Mouse (Mus musculus) heart, embryonic 10.5 days (tissue): ENCODE measurements around the gene Snap23. TPM values are rescaled to one million over a fixed set of nuclear protein-coding genes. Genes with fewer than 3 reads are reported as not detected.
"Not testable (repeated sequence)": the region's sequence is repeated elsewhere in the genome, so short reads cannot be mapped to it uniquely, and the experiment has no call there.

Source experiments
- DNase-seq: peaks from one replicate; pipeline ENCODE4 v3.0.0-alpha.2; 2017; ENCODE audit warnings: low spot score
- H3K27ac ChIP-seq: fragments of 300-500 bp; sonication (generic); 2 replicates; pipeline ENCODE4 v1.5.1; 2016; ENCODE audit warnings: mild to moderate bottlenecking
- H3K27me3 ChIP-seq: fragments of 300-500 bp; sonication (generic); 2 replicates; pipeline ENCODE4 v1.6.1; 2016; ENCODE audit warnings: mild to moderate bottlenecking; ENCODE audit not compliant: poor library complexity, insufficient read depth, severe bottlenecking
- H3K36me3 ChIP-seq: fragments of 300-500 bp; sonication (generic); 2 replicates; pipeline ENCODE4 v1.6.1; 2016; ENCODE audit warnings: mild to moderate bottlenecking, moderate library complexity
- H3K4me1 ChIP-seq: fragments of 300-500 bp; sonication (generic); 2 replicates; pipeline ENCODE4 v1.6.1; 2016; ENCODE audit warnings: mild to moderate bottlenecking
- H3K4me3 ChIP-seq: fragments of 300-500 bp; sonication (generic); 2 replicates; pipeline ENCODE4 v1.5.1; 2016; ENCODE audit warnings: mild to moderate bottlenecking, moderate library complexity
- H3K9me3 ChIP-seq: fragments of 300-500 bp; sonication (generic); 2 replicates; pipeline ENCODE4 v1.6.1; 2016; ENCODE audit warnings: mild to moderate bottlenecking, moderate library complexity
- WGBS: fragments of 180-500 bp; shearing (Covaris S2); methylation state at CpG from one replicate; pipeline ENCODE4 v1.1.7; 2016; 5-methylcytosine and 5-hydroxymethylcytosine counted together
- polyA plus RNA-seq: library from polyadenylated mRNA; unstranded; fragments of >200 nt; fragmentation: Nextera tagmentation; extraction: Ambion mirVana; gene quantifications from 2 replicates; pipeline ENCODE4 v1.2.1, GENCODE M21; 2016

Gene Snap23
- polyA plus RNA-seq, 1 experiment from 2014 or later: 66.3 TPM

DNA sequence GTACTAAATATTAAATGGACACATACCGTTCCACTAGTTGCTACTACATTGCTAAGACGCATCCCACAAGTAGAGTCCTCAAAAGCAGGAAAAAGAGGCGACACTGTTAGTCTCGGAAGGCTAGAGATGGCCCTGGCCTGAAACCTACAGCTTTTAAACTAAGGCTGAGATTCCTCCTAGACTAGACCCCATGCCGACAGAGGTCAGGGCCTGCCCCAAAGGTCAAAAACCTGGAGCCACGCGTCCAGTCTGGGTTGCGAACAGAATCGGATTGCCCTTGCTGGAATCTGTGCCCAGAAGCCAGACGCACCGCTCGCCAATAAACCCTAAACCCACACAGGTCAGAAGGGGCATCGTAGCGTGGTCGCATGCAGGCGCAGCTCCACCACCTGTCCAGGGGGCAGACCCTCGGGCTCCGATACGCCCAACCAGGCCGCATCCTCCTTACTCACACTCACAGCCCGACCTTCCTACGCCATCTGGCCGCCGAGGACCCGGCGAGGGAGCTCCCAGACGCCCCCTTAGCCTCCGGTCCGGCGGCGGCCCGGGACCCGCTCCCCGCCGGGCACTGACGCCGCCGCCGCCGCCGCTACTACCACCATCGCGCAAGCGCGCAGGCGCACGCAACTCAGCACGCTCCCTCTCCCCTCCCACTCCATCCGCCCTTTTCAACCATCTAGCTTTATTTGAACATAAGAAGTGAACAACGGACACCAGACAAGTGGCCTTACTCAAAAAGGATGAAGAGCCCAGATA lies 4.1 kb upstream of the Snap23 start, which contains the start of gene Zfp106:
TSS of gene Zfp106 (minus strand) at position 609 of the 756 bp plus-strand sequence.
- Histone ChIP-seq H3K9me3 (no peaks in the 10 kb centered on the region), H3K27ac (peak within 1 kb of the TSS; percentile 98), H3K27me3 (no peaks in the 10 kb centered on the region), H3K4me3 (peak within 1 kb of the TSS; percentile 95), H3K4me1 (peaks cover 2% of the 10 kb centered on the region; the same call in 1 of the 2 replicates), H3K36me3 (peaks cover 6% of the 10 kb centered on the region)
- peak; percentile 93 for DNase-seq
- WGBS: under 1% methylated on average over 50 of the region's 50 CpGs

DNA sequence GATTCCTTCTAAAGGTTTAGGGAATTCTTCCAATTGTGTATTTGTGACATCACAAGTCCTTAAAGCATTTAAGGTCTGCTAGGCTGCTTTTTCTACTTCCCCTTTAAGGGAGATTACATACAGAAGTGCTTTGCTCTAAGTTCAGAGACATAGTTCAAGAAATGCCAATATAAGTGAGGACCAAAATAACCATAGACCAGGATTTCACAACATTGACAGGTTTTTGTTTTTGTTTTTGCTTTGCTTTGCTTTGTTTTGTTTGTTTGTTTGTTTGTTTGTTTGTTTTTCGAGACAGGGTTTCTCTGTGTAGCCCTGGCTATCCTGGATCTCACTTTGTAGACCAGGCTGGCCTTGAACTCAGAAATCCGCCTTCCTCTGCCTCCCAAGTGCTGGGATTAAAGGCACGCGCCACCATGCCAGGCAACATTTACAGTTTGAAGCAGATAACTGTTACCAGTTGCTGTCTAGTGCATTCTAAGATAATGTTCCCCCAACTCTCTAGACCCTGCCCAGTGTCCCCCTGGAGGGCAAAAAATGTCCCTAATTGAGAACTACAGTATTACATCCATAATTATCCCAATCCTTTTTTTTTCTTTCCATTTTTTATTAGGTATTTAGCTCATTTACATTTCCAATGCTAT lies 2.8 kb upstream of the Snap23 start:
- H3K27ac ChIP-seq, DNase-seq, H3K27me3 ChIP-seq, H3K9me3 ChIP-seq, H3K4me3 ChIP-seq, H3K36me3 ChIP-seq: not testable (repeated sequence)
- 93% methylated on average over 4 of the region's 4 CpGs for WGBS
- peaks cover 12% of the 10 kb centered on the region; the same call in 1 of the 2 replicates for H3K4me1 ChIP-seq

DNA sequence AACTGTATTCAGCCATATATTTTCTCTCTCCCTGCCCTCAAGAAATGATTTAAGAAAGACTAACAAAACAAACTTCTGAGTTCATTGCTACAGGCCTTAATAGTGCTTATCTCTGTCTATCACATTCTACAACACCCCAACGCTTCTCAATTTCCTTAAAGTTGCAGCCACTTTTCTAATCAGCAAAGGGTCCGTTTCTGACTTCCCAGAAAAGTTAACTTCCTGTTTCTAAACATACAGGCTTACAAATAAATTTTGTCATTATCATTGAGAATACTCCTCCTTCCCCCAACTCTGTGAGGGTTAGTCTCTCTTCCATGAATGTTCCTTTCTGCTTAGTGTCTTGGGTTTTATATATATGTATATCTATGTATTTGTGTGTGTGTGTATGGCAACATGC lies 2.1 kb upstream of the Snap23 start:
- Histone ChIP-seq H3K27me3 (no peaks in the 10 kb centered on the region), H3K4me1 (peaks cover 12% of the 10 kb centered on the region; the same call in 1 of the 2 replicates), H3K4me3 (no peak overlapping the region), H3K9me3 (no peaks in the 10 kb centered on the region), H3K27ac (no peak overlapping the region), H3K36me3 (peaks cover 4% of the 10 kb centered on the region)
- 62% methylated on average over 2 of the region's 2 CpGs for WGBS
- no peak for DNase-seq

DNA sequence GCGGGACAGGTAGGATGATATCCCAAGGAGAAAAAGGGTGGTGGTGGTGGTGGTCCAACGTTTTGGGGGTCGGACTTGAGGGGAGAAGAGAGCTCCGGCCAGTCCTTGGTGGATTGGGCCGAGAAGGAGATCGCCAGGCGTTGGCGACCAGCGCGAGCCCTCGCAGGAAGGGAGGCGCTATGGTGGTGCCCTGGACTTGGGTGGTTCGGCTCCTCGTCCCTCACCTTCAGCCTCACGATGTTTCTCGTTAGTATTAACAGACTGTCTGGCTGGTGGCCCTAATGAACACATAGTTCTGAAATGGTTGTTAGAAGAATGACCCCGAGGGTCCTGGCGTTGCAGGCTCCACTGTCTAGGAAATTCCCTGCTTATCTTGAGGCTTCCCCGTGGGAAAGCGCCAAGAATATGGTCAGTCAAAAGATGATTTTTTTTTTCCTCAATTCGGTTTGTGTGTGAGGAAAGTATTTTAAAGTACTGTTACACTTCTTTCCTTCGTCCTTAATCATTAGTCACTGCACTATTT lies 388 bp downstream of the Snap23 start:
- no peak for DNase-seq
- Histone ChIP-seq H3K27ac (peak overlapping the region; percentile 95), H3K27me3 (no peaks in the 10 kb centered on the region), H3K4me1 (peaks cover 12% of the 10 kb centered on the region; the same call in 1 of the 2 replicates), H3K4me3 (peak overlapping the region; percentile 82), H3K9me3 (no peaks in the 10 kb centered on the region), H3K36me3 (peaks cover 8% of the 10 kb centered on the region; the same call in 1 of the 2 replicates)
- WGBS: under 1% methylated on average over 22 of the region's 22 CpGs

DNA sequence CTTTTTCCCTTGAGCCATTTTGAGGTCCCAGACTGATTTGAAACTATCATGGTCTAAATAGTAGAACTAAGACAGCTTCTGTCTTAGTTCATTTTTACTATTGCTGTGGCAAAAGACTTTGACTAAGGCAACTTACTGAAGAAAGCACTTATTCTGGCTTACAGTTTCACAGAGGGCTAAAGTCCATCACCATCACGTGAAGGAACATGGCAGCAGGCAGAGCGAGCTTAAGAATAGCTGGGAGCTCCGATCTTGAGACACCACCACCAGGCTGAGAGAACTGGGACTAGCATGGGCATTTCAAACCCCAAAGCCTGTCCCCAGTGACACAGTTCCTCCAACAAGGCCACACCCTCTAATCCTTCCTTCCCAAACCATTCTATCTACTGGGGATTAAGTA lies 3.6 kb downstream of the Snap23 start:
- Histone ChIP-seq H3K4me3 (no peak overlapping the region), H3K27ac (no peak overlapping the region), H3K4me1 (peaks cover 12% of the 10 kb centered on the region; the same call in 1 of the 2 replicates), H3K36me3 (peaks cover 8% of the 10 kb centered on the region; the same call in 1 of the 2 replicates), H3K9me3 (no peaks in the 10 kb centered on the region), H3K27me3 (no peaks in the 10 kb centered on the region)
- 91% methylated on average over 3 of the region's 3 CpGs for WGBS
- no peak for DNase-seq

DNA sequence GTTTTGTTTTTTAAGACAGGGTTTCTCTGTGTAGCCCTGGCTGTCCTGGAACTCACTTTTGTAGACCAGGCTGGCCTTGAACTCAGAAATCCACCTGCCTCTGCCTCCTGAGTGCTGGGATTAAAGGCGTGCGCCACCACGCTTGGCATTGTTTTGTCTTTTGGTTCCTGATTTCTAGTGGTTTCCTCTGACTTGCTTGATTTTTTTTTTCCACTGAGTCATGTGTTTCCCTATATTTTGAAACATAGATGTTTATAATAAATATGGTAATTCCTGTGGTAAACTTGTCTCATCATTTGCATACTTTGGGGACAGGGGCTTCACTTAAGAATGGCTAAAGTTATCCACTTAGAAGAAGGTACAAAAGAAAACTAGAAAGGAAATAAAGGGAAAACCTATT lies 4.7 kb downstream of the Snap23 start:
- not testable (repeated sequence) for H3K9me3 ChIP-seq, H3K36me3 ChIP-seq, H3K27ac ChIP-seq, H3K27me3 ChIP-seq, DNase-seq, H3K4me3 ChIP-seq
- H3K4me1 ChIP-seq: peaks cover 12% of the 10 kb centered on the region; the same call in 1 of the 2 replicates
- WGBS: 96% methylated on average over 3 of the region's 3 CpGs

DNA sequence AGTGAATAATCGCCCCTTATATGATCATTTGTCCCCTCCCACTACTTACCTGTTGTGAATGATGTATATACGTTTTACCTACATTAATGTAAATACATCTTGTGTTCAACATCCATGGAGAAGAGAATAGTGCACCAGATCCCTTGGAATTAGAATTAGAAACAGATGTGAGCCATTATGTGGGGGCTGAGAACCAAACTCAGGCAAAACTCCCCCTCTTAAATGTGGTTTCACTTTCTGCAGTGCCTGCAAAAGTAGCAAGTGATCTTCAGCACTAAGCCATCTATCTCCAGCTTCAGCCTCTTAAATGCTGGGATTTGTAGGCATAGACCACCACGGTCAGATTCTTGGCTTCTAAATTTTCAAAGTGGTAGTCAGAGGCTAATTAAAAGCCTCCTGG lies 7.7 kb downstream of the Snap23 start:
- no peak for DNase-seq
- WGBS: 87% methylated on average over 3 of the region's 3 CpGs
- H3K27ac ChIP-seq: no peak overlapping the region

DNA sequence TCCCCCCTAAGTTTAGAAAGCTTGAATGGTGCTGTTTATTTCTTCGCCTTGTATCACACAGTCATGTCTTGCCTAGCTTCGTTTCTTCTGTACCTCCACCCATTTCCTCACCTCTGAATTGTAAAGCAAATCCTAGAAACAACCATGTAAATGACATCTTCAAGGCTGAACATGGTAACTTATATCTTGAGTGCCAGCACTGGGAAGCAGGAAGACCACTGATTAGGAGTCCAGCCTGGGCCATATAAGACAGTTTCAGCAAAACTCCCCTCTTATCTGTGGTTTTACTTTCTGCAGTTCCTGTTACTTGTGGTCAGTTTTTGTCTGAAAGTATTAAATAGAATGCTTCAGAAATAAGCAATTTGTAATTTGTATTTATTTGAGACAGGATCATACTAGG lies 8.5 kb downstream of the Snap23 start:
- no peak for DNase-seq
- Histone ChIP-seq H3K27ac (no peak overlapping the region), H3K36me3 (peaks cover 8% of the 10 kb centered on the region; the same call in 1 of the 2 replicates), H3K4me1 (no peaks in the 10 kb centered on the region; the same call in 1 of the 2 replicates), H3K4me3 (no peak overlapping the region), H3K9me3 (no peaks in the 10 kb centered on the region), H3K27me3 (no peaks in the 10 kb centered on the region)
- WGBS: 73% methylated on average over 2 of the region's 2 CpGs

More for the DNA sequence above, 7.7 kb downstream of the Snap23 start:
- Histone ChIP-seq H3K4me3 (no peak overlapping the region), H3K9me3 (no peaks in the 10 kb centered on the region), H3K27me3 (no peaks in the 10 kb centered on the region), H3K36me3 (peaks cover 8% of the 10 kb centered on the region; the same call in 1 of the 2 replicates), H3K4me1 (no peaks in the 10 kb centered on the region; the same call in 1 of the 2 replicates)

DNA sequence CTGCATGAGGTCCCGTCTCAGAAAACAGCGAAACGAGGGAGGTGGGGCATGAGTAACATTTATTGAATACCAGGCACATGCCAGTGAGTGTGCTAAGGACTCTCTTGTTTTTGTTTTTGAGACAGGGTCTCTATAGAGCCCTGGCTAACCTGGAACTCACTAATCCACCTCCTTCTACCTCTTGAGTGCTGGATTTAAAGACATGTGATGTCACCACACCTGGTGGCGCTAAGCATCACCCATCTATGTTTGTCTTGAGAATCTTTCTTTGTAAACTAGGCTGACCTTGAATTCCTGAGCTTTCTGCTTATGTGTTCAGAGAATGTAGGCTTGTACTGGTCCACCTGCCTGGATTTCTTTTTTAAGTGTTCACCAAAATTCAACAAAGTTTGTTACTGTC lies 10.3 kb downstream of the Snap23 start:
- no peaks in the 10 kb centered on the region for H3K9me3 ChIP-seq
- no peak for DNase-seq
- WGBS: 84% methylated on average over 4 of the region's 4 CpGs

DNA sequence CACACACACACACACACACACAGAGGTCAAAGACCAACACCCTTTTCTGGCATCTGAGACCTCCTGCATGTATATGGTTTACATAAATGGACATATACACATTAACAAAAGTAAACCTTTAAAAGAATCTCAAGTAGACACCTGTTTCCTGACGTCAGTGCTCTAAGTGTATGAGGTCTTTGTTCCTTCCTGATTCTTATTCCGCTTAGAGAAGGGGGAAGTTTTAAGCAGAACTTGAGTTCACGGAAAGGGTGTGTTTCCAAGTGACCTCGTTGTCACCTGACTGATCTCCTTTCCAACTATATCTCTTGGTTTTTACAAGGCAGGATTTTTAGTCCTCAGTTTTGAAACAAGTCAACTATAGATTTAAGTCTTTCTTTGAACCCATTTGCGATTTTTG lies 10.8 kb downstream of the Snap23 start:
- H3K36me3 ChIP-seq: no peaks in the 10 kb centered on the region
- no peaks in the 10 kb centered on the region for H3K9me3 ChIP-seq
- H3K4me1 ChIP-seq: peaks cover 3% of the 10 kb centered on the region; the same call in 1 of the 2 replicates
- WGBS: 76% methylated on average over 5 of the region's 5 CpGs
- no peak overlapping the region for H3K4me3 ChIP-seq
- H3K27ac ChIP-seq: no peak overlapping the region
- H3K27me3 ChIP-seq: no peaks in the 10 kb centered on the region
- no peak for DNase-seq

More for the DNA sequence above, 10.3 kb downstream of the Snap23 start:
- H3K4me1 ChIP-seq: peaks cover 3% of the 10 kb centered on the region; the same call in 1 of the 2 replicates
- H3K36me3 ChIP-seq: no peaks in the 10 kb centered on the region
- no peak overlapping the region for H3K4me3 ChIP-seq
- no peaks in the 10 kb centered on the region for H3K27me3 ChIP-seq
- no peak overlapping the region for H3K27ac ChIP-seq

DNA sequence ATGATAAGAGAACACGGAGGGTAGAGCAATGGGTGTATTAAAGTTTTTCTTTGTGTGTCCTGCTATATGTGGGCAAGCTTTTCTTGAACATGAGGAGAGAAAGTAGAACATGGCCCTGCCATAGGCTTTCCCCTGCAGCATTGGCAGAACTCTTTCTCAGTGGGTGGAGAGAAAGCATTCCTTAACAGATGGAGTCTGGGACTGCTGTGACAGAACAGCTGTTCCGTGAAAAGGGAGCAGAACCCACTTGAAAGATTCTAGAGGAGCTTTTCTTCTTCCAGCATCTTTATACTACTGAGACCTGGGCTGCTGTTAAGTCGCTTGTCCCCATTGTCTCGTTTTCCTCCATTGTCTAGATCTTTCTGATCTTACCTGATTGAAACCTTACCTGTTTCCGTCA lies 22.3 kb downstream of the Snap23 start:
- H3K36me3 ChIP-seq: peaks cover 73% of the 10 kb centered on the region

DNA sequence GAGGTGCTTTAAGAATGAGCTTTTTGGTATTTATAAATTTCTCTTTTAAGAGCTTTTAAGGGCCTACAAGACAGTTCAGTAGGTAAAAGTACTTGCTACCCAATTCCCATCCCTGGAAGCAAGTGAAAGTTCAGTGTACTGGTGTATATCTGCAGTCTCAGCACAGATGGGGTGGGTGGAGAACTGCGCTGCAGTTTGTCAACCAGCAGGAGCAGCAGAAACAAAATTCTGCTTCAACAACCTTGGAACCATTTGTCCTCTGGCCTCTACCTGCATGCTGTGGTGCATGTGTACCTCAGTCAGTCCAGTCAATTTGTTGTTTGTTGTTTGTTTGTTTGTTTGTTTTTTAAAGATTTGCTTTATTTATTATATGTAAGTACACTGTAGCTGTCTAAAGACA lies 24.8 kb downstream of the Snap23 start:
- peaks cover 74% of the 10 kb centered on the region for H3K36me3 ChIP-seq
- WGBS: 88% methylated on average over 1 of the region's 1 CpGs
- no peaks in the 10 kb centered on the region for H3K27me3 ChIP-seq

More for the DNA sequence above, 22.3 kb downstream of the Snap23 start:
- H3K4me3 ChIP-seq: no peak overlapping the region
- WGBS: 84% methylated on average over 5 of the region's 5 CpGs
- no peak overlapping the region for H3K27ac ChIP-seq
- no peaks in the 10 kb centered on the region for H3K27me3 ChIP-seq
- no peak for DNase-seq
- H3K4me1 ChIP-seq: no peaks in the 10 kb centered on the region
- no peaks in the 10 kb centered on the region for H3K9me3 ChIP-seq

DNA sequence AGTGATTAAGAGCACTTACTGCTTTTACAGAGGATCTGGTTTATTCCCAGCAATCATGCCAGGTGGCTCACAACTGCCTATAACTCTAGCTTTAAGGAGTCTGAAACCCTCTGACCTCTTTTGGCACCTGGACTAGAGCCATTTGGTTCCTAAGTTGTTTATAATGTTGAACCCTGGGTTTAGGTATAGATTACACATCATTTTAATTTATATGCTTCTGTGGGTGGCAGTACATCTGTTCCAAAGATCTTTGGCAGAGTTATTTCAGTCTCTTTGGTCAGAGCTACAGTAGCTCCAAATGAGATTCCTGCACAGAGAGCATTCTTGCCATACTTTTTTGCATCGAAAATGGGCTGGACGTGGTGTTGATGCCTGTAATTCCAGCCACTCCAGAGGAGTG lies 30.3 kb downstream of the Snap23 start:
- H3K27me3 ChIP-seq: no peaks in the 10 kb centered on the region
- DNase-seq: no peak
- no peaks in the 10 kb centered on the region for H3K4me1 ChIP-seq
- H3K27ac ChIP-seq: no peak overlapping the region
- no peaks in the 10 kb centered on the region for H3K9me3 ChIP-seq
- 89% methylated on average over 2 of the region's 2 CpGs for WGBS
- H3K36me3 ChIP-seq: peaks cover 85% of the 10 kb centered on the region
- no peak overlapping the region for H3K4me3 ChIP-seq

More for the DNA sequence above, 24.8 kb downstream of the Snap23 start:
- DNase-seq: no peak
- H3K4me3 ChIP-seq: no peak overlapping the region
- no peaks in the 10 kb centered on the region for H3K9me3 ChIP-seq
- H3K27ac ChIP-seq: no peak overlapping the region
- H3K4me1 ChIP-seq: no peaks in the 10 kb centered on the region
